Mouse (Mus musculus) kidney, postnatal 36 days (tissue): ENCODE measurements around the gene Cavin1.

Source experiments
- DNase-seq, 2 experiments: peaks; one replicate each; pipeline ENCODE4 v3.0.0; 2021 to 2022; ENCODE audit warnings: mixed read lengths in 2 of 2

The Cavin1 gene

DNA sequence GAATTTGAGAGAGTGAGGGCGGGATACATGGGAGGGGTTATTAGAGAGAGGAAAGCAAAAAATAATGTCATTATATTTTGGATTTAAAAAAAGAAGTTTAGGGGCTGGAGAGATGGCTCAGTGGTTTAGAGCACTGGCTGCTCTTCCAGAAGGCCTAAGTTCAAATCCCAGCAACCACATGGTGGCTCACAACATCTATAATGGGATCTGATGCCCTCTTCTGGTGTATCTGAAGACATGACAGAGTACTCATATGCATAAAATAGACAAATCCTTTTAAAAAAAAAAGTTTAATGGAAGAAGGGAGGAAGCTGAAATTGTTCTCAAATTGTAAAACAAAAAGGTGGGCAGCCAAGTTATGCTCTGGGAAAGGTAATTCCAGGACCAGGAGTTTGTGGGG, 21.1 kb downstream of the Cavin1 start:
- no peak for DNase-seq

DNA sequence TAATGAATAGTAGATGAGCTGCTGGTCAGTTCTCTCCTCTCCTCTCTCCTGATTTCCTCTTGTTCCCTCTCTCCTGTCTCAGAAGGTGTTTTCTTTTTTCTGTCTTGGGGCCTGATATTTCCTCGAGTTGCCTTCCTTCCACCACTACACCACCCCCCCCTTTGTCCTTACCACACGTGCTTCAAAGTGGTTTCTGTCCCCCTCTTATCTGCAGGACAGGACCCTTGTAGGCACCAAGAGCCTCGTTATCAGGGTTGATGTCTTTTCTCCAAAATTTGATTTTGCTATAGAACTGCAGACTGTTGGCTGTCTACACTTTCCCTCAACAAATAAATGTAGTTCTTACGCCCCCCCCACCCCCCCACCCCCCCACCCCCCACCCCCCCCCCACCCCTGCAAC, 22.4 kb downstream of the Cavin1 start:
- DNase-seq = no peak

DNA sequence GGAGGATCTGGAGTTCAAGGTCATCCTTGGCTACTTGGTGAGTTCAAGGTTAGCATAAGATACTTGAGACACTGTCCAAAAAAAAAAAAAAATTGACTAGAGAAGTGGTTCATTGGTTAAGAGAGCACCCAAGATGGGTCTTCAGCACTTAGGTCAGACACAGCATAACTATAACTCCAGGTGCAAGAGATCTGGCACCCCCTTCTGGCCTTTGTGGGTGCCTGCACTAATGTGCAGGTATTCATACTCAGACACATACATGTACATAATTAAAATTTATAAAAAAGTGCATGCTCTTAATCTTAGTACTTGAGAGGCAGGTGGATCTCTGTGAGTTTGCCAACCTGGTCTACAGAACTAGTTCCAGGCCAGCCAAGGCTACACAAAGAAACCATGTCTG, 23.1 kb downstream of the Cavin1 start:
- peak in 1 of 2 experiments; percentile 34 for DNase-seq

DNA sequence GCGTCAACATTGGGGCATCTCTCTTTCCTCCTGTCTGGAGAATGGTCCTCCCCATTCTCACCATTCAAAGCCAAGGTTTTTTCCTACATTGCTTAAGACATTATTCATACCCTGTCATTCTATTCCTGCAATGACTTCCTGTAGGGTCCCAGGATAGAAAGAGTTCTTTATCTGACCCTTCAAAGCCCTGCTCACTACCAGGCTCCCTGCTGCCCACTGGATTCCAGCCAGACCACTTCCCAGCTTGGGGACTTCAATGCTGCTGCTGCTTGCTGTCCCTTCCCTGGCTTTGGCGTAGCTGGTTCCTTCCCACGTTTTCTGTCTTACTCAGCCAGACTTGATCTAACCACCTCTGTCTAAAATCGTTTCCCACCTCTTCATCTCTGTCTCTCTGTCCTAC, 23.8 kb downstream of the Cavin1 start:
- DNase-seq = peak in 1 of 2 experiments; percentile 62

DNA sequence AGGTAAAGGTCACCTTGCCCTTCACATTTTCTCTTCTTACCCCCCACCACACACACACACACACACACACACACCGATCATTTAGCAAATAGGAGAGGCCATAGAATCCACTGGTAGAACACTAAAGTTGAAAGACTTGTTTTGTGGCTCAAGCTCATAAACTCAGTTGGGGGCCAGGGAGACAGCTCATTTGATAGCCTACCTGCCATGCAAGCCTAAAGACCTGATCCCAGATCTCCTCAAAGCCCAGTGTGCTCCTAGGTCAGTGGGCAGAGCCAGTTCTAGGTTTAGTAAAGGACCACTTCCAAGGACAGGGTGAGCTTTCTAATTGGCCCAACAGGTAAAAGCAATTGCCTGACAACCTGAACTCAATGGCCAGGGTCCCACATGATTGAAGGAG, 28.3 kb downstream of the Cavin1 start:
- DNase-seq = no peak

DNA sequence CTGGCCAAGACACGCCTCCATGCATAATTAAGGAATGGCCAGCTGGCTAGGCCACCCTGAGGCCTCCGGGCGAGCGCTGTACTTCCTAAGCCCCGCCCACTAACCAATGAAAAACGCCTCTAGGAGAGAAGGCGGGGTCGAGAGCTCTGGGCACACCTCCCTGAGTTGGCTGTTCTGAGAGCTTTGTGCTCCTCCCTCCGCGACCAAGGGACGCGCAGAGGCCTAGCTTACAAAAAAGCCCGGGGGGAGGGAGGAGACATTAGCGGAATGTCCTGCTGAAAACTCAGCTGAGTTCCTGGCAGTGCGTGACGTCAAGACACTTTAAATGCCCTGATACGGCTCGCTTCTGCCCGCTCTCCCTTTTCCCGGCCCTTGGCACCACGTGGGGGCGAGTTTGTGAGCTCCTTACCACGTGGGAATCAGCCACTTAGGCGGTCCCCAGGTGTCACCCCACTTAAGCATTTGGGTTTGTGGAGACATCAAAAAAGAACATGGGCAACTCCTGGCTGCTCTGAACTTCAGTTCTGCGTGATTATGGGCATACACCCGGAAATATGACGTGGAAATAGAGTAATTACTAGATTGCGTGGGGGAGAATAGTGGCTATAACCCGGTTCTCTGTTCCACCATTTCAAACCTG, 31.1 kb downstream of the Cavin1 start, which contains the start of gene Stat3:
TSS of gene Stat3 (minus strand) at position 29 of the 640 bp plus-strand sequence.
- peak; percentile 100 for DNase-seq

DNA sequence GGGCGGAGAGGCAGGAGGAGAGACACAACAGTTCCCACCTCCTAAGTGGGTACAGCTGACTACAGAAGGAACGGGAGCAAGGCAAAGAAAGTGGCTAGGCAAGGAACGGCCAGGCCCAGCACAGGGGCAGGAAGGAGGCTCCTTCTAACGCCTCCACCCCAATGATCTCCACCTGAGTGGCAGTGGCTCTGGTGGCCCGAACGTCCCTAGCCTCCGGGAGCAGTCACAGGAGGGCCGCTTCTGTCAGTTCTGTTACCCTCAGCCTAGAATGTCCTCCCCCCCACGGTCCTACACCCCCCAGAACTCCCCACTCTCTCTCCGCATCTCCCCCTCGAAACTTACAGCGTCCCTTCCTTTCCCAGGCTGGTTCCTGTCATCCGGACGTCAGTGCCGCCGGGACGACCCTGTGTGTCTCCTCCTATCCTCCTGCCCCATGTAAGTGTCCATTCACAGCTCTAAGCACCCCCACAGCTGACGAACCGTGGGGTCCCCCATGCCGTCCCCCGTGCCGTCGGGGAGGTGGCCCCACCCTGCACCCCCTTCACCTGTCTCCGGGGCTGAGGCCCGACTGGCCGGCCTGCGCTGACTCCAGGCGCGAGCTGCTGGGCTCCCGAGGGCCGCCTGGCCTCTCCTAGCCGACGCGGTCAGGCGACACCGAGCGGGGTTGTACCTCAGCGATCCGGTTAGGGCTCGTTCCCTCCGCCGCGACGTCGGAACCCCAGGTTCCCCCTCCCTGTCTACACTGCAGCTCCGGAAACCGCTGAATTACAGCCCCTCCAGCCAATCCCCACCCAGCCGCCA, 31.8 kb downstream of the Cavin1 start:
- DNase-seq = peak; percentile 36 to 57

DNA sequence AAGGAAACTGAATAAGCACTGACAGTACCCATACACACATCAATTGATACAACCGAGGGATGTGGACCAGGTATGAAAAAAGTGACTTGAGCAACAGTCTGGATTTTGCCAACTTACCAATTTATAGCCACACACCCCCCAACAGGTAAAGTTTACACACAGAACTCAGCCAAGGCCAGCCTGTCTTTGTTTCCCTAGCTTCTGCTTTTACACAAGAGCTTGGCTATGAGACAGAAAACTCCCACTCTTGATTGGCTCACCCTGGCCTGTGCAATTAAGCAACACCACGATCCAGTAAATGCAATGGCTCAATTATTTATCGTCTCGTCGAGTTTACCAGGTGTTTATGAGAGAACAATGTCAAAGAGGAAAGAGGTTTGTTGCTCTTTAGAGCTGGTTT, 32.6 kb downstream of the Cavin1 start:
- peak; percentile 26 to 50 for DNase-seq

DNA sequence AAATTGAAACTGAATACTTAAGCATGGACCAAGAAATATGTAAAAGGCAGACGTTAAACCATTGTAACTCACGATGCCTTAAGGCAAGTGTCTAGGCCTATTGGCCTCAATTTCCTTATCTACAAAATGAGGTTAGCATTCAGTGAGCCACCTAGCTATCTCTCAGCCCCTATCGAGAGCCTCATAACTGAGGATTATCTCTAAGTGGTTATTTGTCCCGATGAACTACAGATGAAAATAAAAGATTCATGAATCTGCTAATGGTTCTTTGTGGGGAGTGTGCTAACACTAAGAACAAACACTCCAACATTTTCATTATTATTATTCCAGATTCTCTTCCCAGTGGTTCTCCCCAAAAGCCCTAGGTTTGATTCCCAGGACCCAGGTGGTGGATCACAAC, 33.4 kb downstream of the Cavin1 start:
- DNase-seq = no peak

DNA sequence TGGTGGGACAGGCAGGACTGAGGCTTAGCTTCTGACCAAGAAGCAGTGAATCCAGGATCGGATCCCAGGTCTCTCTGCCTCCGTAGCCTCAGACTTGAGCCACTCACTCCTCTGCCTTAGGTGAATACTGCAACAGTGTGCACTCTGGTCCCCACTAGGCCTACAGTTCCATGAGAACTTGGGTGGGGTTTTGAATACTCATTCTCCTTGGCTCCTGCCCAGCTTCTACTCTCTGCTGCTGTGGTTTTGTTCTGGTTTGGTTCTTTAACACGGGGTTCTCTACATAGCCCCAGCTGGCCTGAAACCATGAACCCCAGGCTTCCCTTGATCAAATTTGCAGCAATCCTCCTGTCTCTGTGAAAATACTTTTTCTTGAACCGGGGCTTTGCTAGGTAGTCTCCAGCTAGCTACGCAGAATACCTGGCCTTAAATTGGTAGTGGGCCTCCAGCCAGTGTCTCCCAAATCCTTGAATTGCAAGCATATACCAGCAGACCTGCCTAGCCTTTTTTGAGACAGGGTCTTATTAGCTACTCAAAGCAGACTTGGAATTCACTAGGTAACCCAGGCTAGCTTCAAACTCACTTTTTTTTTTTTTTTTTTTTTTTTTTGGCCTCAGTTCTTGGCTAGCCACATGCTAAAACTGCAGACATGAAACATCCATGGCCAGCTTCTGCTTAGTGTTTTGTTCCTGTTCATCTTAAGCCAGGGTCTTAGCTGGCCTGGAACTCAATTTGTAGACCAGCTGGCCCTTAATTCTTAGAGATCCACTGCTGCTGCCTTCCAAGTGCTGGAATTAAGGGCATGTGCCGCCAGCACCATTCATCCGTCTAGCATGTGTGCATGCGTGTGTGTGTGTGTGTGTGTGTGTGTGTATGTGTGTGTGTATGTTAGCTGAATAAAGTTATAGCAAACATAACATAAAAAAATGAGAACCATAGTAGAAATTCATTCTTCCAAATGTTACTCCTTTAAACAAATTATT, 35.0 kb downstream of the Cavin1 start:
- peak; percentile 30 to 34 for DNase-seq

DNA sequence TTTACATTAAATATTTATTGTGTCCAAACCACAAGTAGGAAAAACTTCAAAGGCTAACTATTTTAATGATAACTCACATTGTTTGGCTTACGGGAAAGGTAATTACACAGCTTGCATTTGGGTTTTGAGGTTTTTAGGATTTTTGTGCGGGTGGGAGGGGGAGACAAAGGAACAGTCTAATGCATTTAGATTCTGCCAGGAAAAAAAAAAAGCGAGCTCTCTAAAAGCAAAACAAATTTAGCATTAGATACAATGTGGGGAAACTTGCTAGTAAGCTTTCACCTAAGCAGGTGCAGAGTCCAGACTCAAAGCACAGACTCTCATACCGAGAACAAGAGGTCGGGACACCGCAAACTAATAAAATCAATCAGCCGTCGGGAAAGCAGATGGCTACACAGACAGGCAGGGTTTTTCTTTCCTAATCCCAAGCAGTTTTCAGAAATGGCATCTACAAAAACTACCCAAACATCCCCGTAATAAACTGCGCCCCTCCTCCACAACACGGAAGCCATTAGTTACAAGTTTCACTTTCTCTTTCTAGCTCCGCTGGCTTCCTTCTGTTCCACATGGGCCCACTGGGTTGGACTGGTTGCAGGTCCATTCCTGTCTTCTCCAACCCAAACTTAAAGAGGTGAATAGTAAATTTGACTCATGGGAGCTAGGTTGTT, 39.3 kb downstream of the Cavin1 start:
- DNase-seq = peak; percentile 66 to 72

DNA sequence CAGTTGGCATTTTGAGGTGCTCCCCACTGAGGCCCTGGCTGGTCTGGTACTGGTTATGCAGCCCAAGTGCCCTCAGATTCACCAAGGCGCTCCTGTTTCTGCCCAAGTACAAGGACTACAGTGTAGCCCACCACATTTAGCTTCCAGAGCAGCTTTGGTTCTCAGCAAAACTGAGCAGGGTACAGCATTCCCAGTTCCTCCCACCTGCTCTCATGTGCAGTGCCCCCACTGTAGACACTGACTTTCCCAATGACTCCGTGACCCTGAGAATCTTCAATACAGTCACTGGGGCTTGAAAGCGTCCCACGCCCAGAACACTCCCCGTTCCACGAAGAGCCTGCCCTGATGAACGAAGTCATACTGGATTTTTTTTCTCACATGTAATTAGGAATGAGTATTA, 40.1 kb downstream of the Cavin1 start:
- no peak for DNase-seq

DNA sequence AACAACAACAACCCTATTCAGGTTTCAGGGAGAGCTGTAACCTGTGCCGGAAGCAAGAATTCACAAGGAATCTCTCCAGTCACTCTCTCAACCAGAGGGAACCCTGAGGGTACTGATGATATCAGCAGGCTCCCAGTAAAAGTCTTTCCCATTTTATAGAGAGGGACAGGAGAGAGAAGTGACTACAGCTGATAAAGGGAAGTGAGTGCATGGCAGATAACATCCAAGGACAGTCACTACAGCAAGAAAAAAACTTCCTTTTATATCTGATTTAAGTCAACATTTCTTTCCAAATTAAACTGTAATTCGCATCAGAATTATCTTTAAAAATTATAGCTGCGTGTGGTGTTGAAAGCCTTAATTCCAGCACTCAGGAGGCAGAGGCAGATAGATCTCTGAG, 43.3 kb downstream of the Cavin1 start:
- no peak for DNase-seq

DNA sequence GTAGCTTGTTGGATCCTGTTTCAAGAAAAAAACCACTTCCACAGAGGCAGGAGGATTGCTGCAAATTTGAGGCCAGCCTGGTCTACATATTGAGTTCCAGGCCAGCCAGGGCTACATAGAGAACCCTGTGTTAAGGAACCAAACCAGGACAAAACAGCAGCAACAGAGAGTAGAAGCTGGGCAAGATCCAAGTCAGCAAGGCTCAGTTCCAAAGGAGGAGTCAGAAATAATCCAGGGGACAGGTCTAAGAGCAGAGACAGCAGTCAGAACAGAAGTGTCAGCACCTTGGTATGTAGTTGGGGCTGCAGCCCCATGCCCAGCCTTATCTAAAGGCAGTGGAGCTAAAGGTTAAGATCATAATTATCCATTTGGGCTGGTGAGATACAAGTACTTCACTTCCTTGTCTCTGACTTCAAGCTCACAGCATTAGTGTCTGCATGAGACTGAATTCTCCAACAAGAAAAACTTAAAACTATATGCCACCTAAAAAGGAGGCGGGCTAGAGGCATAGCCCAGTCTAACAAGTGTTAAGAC, 46.2 kb downstream of the Cavin1 start:
- DNase-seq = no peak

DNA sequence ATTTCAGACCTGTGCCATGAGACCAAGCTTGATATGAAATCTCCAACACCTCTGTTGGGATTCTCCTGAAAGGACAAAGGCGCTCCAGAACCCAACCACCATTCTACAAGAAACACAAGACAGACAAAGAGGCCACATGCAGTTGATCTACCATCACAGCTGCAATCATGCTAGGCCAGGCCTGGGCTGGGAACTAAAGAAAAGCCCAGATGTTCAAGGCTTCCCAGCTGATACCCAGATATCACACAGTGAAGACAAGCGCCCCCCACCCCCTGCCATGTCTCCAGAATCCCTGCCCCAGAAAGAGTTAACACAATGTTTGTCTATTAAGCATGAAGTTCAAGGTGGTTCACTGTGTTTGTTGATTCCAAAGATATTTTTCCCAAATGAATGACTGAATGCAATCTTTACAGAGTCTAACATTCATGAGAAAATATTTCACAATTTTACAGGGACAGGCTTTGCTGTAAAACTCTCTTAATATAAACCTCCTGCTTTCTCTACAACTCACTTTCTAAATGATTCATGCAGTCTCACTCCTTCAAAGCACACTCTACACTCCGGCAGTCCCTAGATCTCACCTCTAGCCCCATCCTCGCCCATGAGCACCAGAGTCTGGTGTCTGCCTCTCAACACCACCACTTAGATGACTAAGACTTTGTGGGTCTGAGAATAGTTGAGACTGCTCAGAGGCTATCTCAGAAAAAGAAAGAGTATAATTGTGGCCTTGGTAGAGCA, 49.6 kb downstream of the Cavin1 start:
- DNase-seq = no peak

DNA sequence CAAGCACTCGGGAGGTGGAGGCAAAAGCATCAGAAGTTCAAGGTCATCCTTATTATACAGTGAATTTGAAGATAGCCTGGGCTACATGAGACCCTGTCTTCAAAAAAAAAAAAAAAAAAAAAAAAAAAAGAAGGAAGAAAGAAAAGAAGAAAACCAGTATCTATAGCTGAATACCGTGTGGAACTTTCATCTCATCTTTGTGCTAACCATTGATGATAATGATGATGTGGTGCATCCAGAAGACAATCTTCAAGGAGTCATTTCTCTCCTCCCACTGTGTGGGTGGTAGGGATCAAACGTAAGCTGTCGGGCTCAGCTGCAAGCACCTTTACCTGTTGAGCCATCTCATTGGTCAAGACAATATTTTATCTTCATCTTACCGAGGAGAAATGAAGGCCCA, 52.7 kb downstream of the Cavin1 start:
- no peak for DNase-seq

DNA sequence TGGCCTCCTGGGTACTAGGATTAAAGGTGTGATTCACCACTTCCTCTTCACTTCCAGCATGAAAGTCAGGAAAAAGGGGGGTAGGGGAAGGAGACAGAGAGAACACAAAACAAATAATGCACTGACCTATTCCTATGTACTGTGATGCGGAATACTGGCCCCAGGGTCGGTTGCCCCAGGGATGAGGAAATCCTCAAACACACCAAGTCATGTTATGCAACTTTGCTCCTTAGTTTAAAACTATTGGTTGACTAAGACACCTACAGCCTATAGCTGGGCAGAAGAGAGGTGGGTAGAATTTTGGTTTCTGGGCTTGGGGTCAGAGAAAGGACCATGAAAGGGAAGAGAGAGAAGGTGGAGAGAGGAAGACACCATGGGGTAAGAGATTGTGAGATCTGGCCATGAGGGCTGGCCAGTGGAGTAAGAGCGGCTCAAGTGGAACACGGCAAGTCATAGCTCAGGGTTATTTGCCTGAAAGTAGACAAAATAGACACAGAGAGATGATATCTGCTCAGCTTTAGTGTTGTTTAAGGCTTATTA, 54.2 kb downstream of the Cavin1 start:
- DNase-seq = no peak

DNA sequence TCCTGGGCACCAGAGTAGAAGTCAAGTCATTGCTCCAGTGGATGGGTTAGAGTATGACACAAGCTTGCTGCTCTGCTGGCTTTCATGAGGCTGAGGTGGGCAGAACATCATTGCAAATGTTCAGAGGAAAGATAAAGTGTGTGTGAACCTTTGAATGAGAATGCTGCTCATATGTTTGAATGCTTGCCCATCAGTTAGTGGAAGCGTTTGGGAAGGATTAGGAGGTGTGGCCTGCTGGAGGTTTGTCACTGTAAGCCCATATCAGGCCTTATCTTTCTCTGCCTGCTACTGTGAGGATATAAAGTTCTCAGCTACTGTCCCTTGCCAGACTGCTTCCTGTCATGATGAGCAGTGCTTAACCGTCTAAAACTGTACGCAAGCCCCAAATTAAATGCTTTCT, 55.6 kb downstream of the Cavin1 start:
- no peak for DNase-seq

DNA sequence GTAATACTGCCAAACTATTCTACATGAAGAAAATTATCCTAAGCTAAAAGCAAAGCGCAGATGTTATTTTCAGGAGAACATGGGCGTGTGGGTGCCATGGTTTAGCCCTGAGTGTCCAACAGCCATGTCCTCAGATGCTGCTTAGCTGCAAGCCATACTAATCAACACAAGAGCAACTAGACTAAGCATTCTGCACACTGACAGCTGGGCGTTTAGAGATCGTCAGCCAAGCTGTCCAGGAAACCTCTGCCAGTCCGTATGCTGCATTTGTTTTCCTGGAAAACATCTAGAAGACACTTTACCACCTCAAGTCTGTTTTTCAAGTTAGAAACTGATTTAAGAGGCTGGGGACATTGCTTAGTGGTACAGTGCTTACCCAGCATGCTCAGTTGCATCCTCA, 56.3 kb downstream of the Cavin1 start:
- no peak for DNase-seq

DNA sequence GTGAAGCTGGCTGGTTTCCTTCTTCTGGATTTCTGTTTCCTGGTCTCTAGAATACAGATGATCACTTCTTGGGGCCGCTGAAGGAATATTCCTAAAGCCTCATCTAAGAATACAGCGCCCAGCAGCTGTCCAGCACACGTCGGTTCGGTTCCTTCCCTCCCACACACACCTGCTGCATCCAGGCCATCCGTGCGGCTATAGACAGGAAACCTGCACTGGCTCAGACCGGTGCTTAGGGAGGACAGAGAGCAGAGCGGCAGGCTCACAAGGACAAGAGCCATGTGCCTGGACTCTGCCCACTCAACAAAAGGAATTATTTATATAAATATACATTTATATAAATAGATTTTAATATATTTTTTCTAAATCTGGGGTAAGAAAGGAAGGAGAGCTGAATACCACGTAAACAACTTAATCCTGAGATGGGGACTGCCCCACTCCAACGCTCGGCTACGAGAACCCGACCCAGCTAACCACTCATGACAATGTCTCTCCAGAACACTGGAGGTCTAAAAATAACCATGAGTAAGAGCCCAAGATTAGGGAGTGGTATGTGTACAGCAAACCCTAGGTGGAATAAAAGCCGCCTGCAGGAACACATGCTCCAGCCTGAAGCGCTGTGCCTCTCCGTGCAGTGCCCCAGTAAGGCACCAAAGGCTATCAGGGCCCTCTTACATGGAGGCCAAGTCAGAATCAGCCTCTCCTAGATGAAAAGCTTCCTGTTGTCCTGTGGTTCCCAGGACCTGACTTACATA, 58.1 kb downstream of the Cavin1 start:
- no peak for DNase-seq

DNA sequence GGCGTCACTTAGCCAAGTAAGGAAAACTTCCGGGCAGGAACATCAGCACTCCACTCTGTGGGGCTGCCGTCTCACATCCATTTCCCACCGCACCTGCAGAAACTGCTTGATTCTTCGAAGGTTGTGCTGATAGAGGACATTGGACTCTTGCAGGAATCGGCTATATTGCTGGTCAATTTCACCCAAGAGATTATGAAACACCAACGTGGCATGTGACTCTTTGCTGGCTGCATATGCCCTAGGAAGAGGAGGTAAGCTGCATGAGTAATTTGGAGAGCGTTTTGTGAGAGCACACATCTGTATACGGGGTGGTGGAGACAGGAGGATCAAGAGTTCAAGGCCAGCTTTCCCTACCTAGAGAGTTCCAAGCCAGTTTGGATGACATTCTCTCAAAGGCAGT, 62.1 kb downstream of the Cavin1 start:
- DNase-seq = no peak
